Comparison of ENCODE assay signal across 8 mouse cellular contexts in genomic region chr9:65677119-65677462, GRCm38 (mm10). TPM values are rescaled to one million over a fixed set of nuclear protein-coding genes. Genes with fewer than 3 reads are reported as not detected.
DNase-seq lines count a peak whose midpoint lies in the region; ATAC-seq and TF ChIP-seq lines count a peak whose summit lies in the region.

No protein-coding gene starts in this region.

- H3K4me2 ChIP-seq in heart, embryonic 12.5 days = peak overlapping the region; percentile 79
- H3K4me2 ChIP-seq in midbrain, embryonic 11.5 days = peak overlapping the region; percentile 74

- WGBS in heart, embryonic 12.5 days = 3% methylated on average over 3 of the region's 3 CpGs
- WGBS in hindbrain, embryonic 10.5 days = 4% methylated on average over 3 of the region's 3 CpGs
- 0% methylated on average over 3 of the region's 3 CpGs for WGBS in midbrain, embryonic 11.5 days

- peak overlapping the region; percentile 91 for H3K9ac ChIP-seq in heart, embryonic 12.5 days
- H3K9ac ChIP-seq in ES-Bruce4 (ENCODE audit: low read depth, poor library complexity, severe bottlenecking) = peak overlapping the region; percentile 88
- peak overlapping the region; percentile 77 for H3K9ac ChIP-seq in midbrain, embryonic 11.5 days (ENCODE audit: low read length)

- no peak for TF ChIP-seq CTCF in ES-Bruce4 (IDR thresholded peaks at IDR 0.05; ENCODE audit: low read depth, low read length)

- peaks cover 65% of the 10 kb centered on the region for H3K4me1 ChIP-seq in heart, embryonic 12.5 days (replicated peaks)
- peaks cover 1% of the 10 kb centered on the region for H3K4me1 ChIP-seq in ES-Bruce4 (ENCODE audit: control insufficient read depth, insufficient read depth, low read length)
- peaks cover 48% of the 10 kb centered on the region for H3K4me1 ChIP-seq in hindbrain, embryonic 10.5 days (replicated peaks)
- peaks cover 31% of the 10 kb centered on the region for H3K4me1 ChIP-seq in midbrain, embryonic 11.5 days (ENCODE audit: control insufficient read depth, insufficient read depth, low read length)

- H3K27me3 ChIP-seq in heart, embryonic 12.5 days (replicated peaks) = no peaks in the 10 kb centered on the region
- H3K27me3 ChIP-seq in ES-Bruce4 (ENCODE audit: control insufficient read depth, insufficient read depth, low read length, poor library complexity, severe bottlenecking) = no peaks in the 10 kb centered on the region
- H3K27me3 ChIP-seq in hindbrain, embryonic 10.5 days (ENCODE audit: insufficient read depth, poor library complexity, severe bottlenecking) = no peaks in the 10 kb centered on the region
- no peaks in the 10 kb centered on the region for H3K27me3 ChIP-seq in midbrain, embryonic 11.5 days (ENCODE audit: control insufficient read depth, insufficient read depth, low read length)

- DNase-seq in heart, adult 11 months = no peak
- no peak for DNase-seq in hindbrain, embryonic 10.5 days (ENCODE audit: low spot score)
- no peak for DNase-seq in midbrain, embryonic 11.5 days (ENCODE audit: low spot score, missing footprints)
- no peak for DNase-seq in yolk sac, embryonic 10.5 days (ENCODE audit: low spot score)
- no peak for DNase-seq in right cerebral cortex, postnatal 4 days
- DNase-seq in c-Kit-positive CD71-positive TER-119-positive erythroid progenitor cells, embryonic 14.5 days (ENCODE audit: low spot score) = no peak

- TF ChIP-seq POLR2A in ES-Bruce4 (IDR thresholded peaks at IDR 0.05; ENCODE audit: insufficient read depth, low read length) = no peak

- peak overlapping the region; percentile 79 for H3K27ac ChIP-seq in heart, embryonic 12.5 days (ENCODE audit: poor library complexity, severe bottlenecking)
- no peak overlapping the region; the same call in 1 of the 2 replicates for H3K27ac ChIP-seq in ES-Bruce4 (ENCODE audit: insufficient read depth, low read length)
- peak overlapping the region; percentile 93 for H3K27ac ChIP-seq in hindbrain, embryonic 10.5 days
- no peak overlapping the region; the same call in 1 of the 2 replicates for H3K27ac ChIP-seq in midbrain, embryonic 11.5 days (ENCODE audit: low read depth, low read length)

- H3K4me3 ChIP-seq in heart, embryonic 12.5 days = peak overlapping the region; percentile 82
- H3K4me3 ChIP-seq in ES-Bruce4 (ENCODE audit: low read depth, low read length) = peak overlapping the region; percentile 79
- H3K4me3 ChIP-seq in hindbrain, embryonic 10.5 days = peak overlapping the region; percentile 82
- peak overlapping the region; percentile 76 for H3K4me3 ChIP-seq in midbrain, embryonic 11.5 days (ENCODE audit: low read depth, low read length)

- H3K9me3 ChIP-seq in heart, embryonic 12.5 days (replicated peaks) = no peaks in the 10 kb centered on the region
- no peaks in the 10 kb centered on the region for H3K9me3 ChIP-seq in ES-Bruce4 (replicated peaks; ENCODE audit: control insufficient read depth, insufficient read depth, low read length, poor library complexity, severe bottlenecking)
- H3K9me3 ChIP-seq in hindbrain, embryonic 10.5 days = no peaks in the 10 kb centered on the region
- no peaks in the 10 kb centered on the region for H3K9me3 ChIP-seq in midbrain, embryonic 11.5 days (ENCODE audit: control insufficient read depth, low read length)

- TF ChIP-seq EP300 in ES-Bruce4 (IDR thresholded peaks at IDR 0.05; ENCODE audit: insufficient read depth, low read depth, low read length) = no peak

- no peak for ATAC-seq in heart, embryonic 12.5 days (ENCODE audit: insufficient number of reproducible peaks, low FRiP score)
- no peak for ATAC-seq in midbrain, embryonic 11.5 days (ENCODE audit: low FRiP score)

- no peaks in the 10 kb centered on the region for H3K36me3 ChIP-seq in heart, embryonic 12.5 days
- H3K36me3 ChIP-seq in ES-Bruce4 (ENCODE audit: control insufficient read depth, insufficient read depth, low read length, poor library complexity, severe bottlenecking) = no peaks in the 10 kb centered on the region
- H3K36me3 ChIP-seq in hindbrain, embryonic 10.5 days = no peaks in the 10 kb centered on the region
- no peaks in the 10 kb centered on the region for H3K36me3 ChIP-seq in midbrain, embryonic 11.5 days (ENCODE audit: control insufficient read depth, insufficient read depth, low read length)

RNA-seq across cellular contexts. Expression of gene Oaz2, which starts 9.3 kb away (rescaled TPM):
- polyA plus RNA-seq in heart, embryonic 12.5 days (2016; fragmentation: Nextera tagmentation; extraction: Ambion mirVana) = 239 and 245 TPM in 2 replicates
- 69.0 and 81.5 TPM in 2 replicates for polyA plus RNA-seq in ES-Bruce4 (2011; ENCODE audit: insufficient read depth, insufficient read length, low read depth, missing spikeins)
- polyA plus RNA-seq in hindbrain, embryonic 10.5 days (2016; fragmentation: Nextera tagmentation; extraction: Ambion mirVana) = 242 and 269 TPM in 2 replicates
- 199 and 215 TPM in 2 replicates for polyA plus RNA-seq in midbrain, embryonic 11.5 days (2014; fragmentation: Nextera tagmentation; extraction: Ambion mirVana)

RNA-seq across cellular contexts. Expression of gene Rbpms2, which starts 47.6 kb away (rescaled TPM):
- polyA plus RNA-seq in heart, embryonic 12.5 days (2016; fragmentation: Nextera tagmentation; extraction: Ambion mirVana) = 132 and 135 TPM in 2 replicates
- polyA plus RNA-seq in ES-Bruce4 (2011; ENCODE audit: insufficient read depth, insufficient read length, low read depth, missing spikeins) = 162 and 174 TPM in 2 replicates
- polyA plus RNA-seq in hindbrain, embryonic 10.5 days (2016; fragmentation: Nextera tagmentation; extraction: Ambion mirVana) = 28.4 and 32.5 TPM in 2 replicates
- 19.7 and 24.0 TPM in 2 replicates for polyA plus RNA-seq in midbrain, embryonic 11.5 days (2014; fragmentation: Nextera tagmentation; extraction: Ambion mirVana)

Comparison
In these comparisons a context has a peak if more than half of its experiments do, and no peak if none do; other contexts are left out.
1. H3K27ac ChIP-seq: peak in heart, embryonic 12.5 days (single experiment) and hindbrain, embryonic 10.5 days (single experiment); none in ES-Bruce4 (single experiment) and midbrain, embryonic 11.5 days (single experiment).
2. Peak in every context shown above with its lines, with median percentiles within 50 percentile points of each other: H3K4me3 ChIP-seq and H3K9ac ChIP-seq.